Mouse (Mus musculus): ENCODE results near the gene Cdhr3. TPM values are rescaled to one million over a fixed set of nuclear protein-coding genes. Genes with fewer than 3 reads are reported as not detected.
A peak's percentile ranks its signal among the peaks of the same experiment; 100 is the strongest.

Gene Cdhr3
- polyA plus RNA-seq, 1 experiment from 2014 or later: not detected

- H3K36me3 ChIP-seq (ENCODE audit: control insufficient read depth, insufficient read depth, low read length): no peaks in the 10 kb centered on the region
- no peak overlapping the region for H3K4me3 ChIP-seq (ENCODE audit: low read depth, low read length)
- no peak overlapping the region for H3K9ac ChIP-seq (ENCODE audit: low read length)
- H3K4me2 ChIP-seq (ENCODE audit: low read depth, low read length, severe bottlenecking): no peak overlapping the region
- no peak for DNase-seq (ENCODE audit: low spot score)
- no peaks in the 10 kb centered on the region for H3K4me1 ChIP-seq (replicated peaks; ENCODE audit: control insufficient read depth, insufficient read depth, low read length)
- ATAC-seq (replicated peaks; ENCODE audit: low FRiP score): no peak
- WGBS: 83% methylated on average over 3 of the region's 3 CpGs
- no peaks in the 10 kb centered on the region for H3K27me3 ChIP-seq (ENCODE audit: control insufficient read depth, insufficient read depth, low read length)
- no peak overlapping the region for H3K27ac ChIP-seq (ENCODE audit: low read depth, low read length)
- H3K9me3 ChIP-seq (ENCODE audit: control insufficient read depth, low read length): no peaks in the 10 kb centered on the region
These were observed 3.3 kb upstream of the Cdhr3 start for GRCm38 (mm10) chr12:33096017-33096416.

GRCm38 (mm10) chr12:33092196-33092595 lies 479 bp downstream of the Cdhr3 start:
- Histone ChIP-seq H3K4me3 (ENCODE audit: low read depth, low read length) (no peak overlapping the region), H3K4me2 (ENCODE audit: low read depth, low read length, severe bottlenecking) (no peak overlapping the region), H3K36me3 (ENCODE audit: control insufficient read depth, insufficient read depth, low read length) (no peaks in the 10 kb centered on the region), H3K9me3 (ENCODE audit: control insufficient read depth, low read length) (no peaks in the 10 kb centered on the region), H3K27ac (ENCODE audit: low read depth, low read length) (no peak overlapping the region), H3K9ac (ENCODE audit: low read length) (no peak overlapping the region), H3K27me3 (ENCODE audit: control insufficient read depth, insufficient read depth, low read length) (no peaks in the 10 kb centered on the region), H3K4me1 (replicated peaks; ENCODE audit: control insufficient read depth, insufficient read depth, low read length) (no peaks in the 10 kb centered on the region)
- DNase-seq (ENCODE audit: low spot score): no peak
- no peak for ATAC-seq (replicated peaks; ENCODE audit: low FRiP score)
- 84% methylated on average over 2 of the region's 2 CpGs for WGBS

DNA sequence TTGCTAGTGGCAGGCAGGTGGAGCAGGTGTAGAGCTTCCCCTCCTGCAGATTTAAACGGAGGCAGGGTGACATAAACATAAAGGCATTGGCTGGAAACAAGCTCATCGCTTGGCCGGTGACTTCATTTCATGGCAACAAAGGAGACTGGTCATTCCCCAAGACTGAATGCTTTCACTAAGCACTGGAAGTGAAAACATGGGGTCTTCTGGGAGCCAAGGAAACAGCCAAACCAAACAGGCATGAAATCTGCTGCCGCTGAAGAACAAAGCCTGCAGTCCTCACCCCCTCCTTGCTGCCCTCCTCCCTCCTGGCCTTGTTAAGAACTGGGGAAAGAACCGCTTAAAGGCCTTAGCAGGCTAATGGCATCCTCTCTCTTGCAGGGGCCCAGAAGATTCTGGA lies 6.5 kb downstream of the Cdhr3 start:
- Histone ChIP-seq H3K36me3 (ENCODE audit: control insufficient read depth, insufficient read depth, low read length) (no peaks in the 10 kb centered on the region), H3K4me1 (replicated peaks; ENCODE audit: control insufficient read depth, insufficient read depth, low read length) (no peaks in the 10 kb centered on the region), H3K9ac (ENCODE audit: low read length) (no peak overlapping the region), H3K27ac (ENCODE audit: low read depth, low read length) (no peak overlapping the region), H3K4me2 (ENCODE audit: low read depth, low read length, severe bottlenecking) (no peak overlapping the region), H3K9me3 (ENCODE audit: control insufficient read depth, low read length) (no peaks in the 10 kb centered on the region), H3K4me3 (ENCODE audit: low read depth, low read length) (no peak overlapping the region), H3K27me3 (ENCODE audit: control insufficient read depth, insufficient read depth, low read length) (no peaks in the 10 kb centered on the region)
- ATAC-seq (replicated peaks; ENCODE audit: low FRiP score): peak; percentile 76; the same call in 1 of the 2 replicates
- DNase-seq (ENCODE audit: low spot score): peak; percentile 58
- 18% methylated on average over 5 of the region's 5 CpGs for WGBS

GRCm38 (mm10) chr12:33084683-33085082 lies 8.0 kb downstream of the Cdhr3 start:
- no peaks in the 10 kb centered on the region for H3K27me3 ChIP-seq (ENCODE audit: control insufficient read depth, insufficient read depth, low read length)
- 41% methylated on average over 2 of the region's 2 CpGs for WGBS
- no peak overlapping the region for H3K9ac ChIP-seq (ENCODE audit: low read length)
- no peaks in the 10 kb centered on the region for H3K9me3 ChIP-seq (ENCODE audit: control insufficient read depth, low read length)
- no peaks in the 10 kb centered on the region for H3K36me3 ChIP-seq (ENCODE audit: control insufficient read depth, insufficient read depth, low read length)
- H3K4me3 ChIP-seq (ENCODE audit: low read depth, low read length): no peak overlapping the region
- no peak overlapping the region for H3K4me2 ChIP-seq (ENCODE audit: low read depth, low read length, severe bottlenecking)
- H3K27ac ChIP-seq (ENCODE audit: low read depth, low read length): no peak overlapping the region
- ATAC-seq (replicated peaks; ENCODE audit: low FRiP score) (no peak), DNase-seq (ENCODE audit: low spot score) (peak; percentile 58)
- no peaks in the 10 kb centered on the region for H3K4me1 ChIP-seq (replicated peaks; ENCODE audit: control insufficient read depth, insufficient read depth, low read length)

- no peak overlapping the region for H3K27ac ChIP-seq (ENCODE audit: low read depth, low read length)
- no peaks in the 10 kb centered on the region for H3K36me3 ChIP-seq (ENCODE audit: control insufficient read depth, insufficient read depth, low read length)
- no peak overlapping the region for H3K4me2 ChIP-seq (ENCODE audit: low read depth, low read length, severe bottlenecking)
- no peaks in the 10 kb centered on the region for H3K27me3 ChIP-seq (ENCODE audit: control insufficient read depth, insufficient read depth, low read length)
- 81% methylated on average over 5 of the region's 5 CpGs for WGBS
- DNase-seq (ENCODE audit: low spot score) (no peak), ATAC-seq (replicated peaks; ENCODE audit: low FRiP score) (no peak)
- H3K4me1 ChIP-seq (replicated peaks; ENCODE audit: control insufficient read depth, insufficient read depth, low read length): no peaks in the 10 kb centered on the region
- no peaks in the 10 kb centered on the region for H3K9me3 ChIP-seq (ENCODE audit: control insufficient read depth, low read length)
- H3K9ac ChIP-seq (ENCODE audit: low read length): no peak overlapping the region
- H3K4me3 ChIP-seq (ENCODE audit: low read depth, low read length): no peak overlapping the region
These were observed 9.3 kb downstream of the Cdhr3 start for GRCm38 (mm10) chr12:33083362-33083761.

DNA sequence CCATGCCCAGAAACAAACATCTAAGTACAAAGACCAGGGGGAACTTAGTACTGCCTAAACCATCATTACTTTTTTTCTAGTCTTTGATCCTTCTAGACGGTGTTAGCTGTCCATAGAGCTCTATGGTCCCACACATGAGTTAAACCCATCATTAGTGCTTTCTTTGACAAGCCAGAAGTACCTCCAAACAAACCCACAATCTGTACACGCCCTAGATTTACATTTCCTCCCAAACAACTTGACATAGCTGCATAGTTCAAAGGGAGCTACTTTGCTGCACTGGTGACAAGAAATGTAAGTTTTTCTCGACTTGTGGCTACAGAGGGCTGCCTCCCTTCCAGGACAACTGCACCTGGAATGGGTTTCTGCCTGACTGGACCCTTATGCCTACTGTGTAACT lies 16.4 kb downstream of the Cdhr3 start:
- H3K27me3 ChIP-seq (ENCODE audit: control insufficient read depth, insufficient read depth, low read length): no peaks in the 10 kb centered on the region
- no peak overlapping the region for H3K4me2 ChIP-seq (ENCODE audit: low read depth, low read length, severe bottlenecking)
- no peaks in the 10 kb centered on the region for H3K36me3 ChIP-seq (ENCODE audit: control insufficient read depth, insufficient read depth, low read length)
- H3K9ac ChIP-seq (ENCODE audit: low read length): no peak overlapping the region
- no peaks in the 10 kb centered on the region for H3K9me3 ChIP-seq (ENCODE audit: control insufficient read depth, low read length)
- peaks cover 5% of the 10 kb centered on the region; the same call in 1 of the 2 replicates for H3K4me1 ChIP-seq (replicated peaks; ENCODE audit: control insufficient read depth, insufficient read depth, low read length)
- 71% methylated on average over 3 of the region's 3 CpGs for WGBS
- DNase-seq (ENCODE audit: low spot score) (no peak), ATAC-seq (replicated peaks; ENCODE audit: low FRiP score) (no peak)
- no peak overlapping the region for H3K4me3 ChIP-seq (ENCODE audit: low read depth, low read length)
- H3K27ac ChIP-seq (ENCODE audit: low read depth, low read length): no peak overlapping the region

DNA sequence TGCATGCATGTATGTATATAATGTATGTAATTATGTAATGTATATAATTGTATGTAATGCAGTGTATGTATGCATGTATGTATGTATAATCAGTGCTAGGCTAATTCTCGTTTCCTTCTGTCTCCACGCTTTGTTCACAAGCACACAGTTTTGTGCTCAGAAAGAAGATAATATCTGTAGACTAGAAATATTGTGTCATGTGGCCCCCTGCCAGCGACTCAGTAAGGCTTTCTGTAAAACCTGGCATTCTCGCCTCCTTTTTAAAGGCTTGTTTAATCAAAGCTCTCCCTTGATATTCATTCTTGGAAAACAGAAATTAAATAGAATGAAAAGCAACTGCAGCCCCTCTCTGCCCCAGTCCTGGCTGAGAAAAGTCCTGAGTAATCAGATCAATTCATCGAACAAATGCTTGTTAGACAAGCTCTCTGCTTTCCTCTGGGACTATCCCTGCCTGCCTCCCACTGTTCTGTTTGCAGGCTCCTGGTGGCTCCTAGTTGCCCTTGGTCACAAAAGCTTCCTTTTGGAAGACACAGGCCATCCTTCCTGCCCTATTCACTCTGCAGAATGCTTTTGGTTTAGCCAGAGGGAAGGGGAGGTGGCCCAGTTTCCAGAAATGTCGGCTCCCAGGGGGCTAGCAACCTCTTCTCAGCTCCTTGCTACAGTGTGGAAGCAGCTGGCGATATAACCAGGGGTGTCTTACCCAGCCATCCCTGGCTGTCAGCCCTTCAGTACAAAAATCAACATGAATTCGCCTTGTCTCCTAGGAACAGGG lies 20.6 kb downstream of the Cdhr3 start:
- Histone ChIP-seq H3K27me3 (ENCODE audit: control insufficient read depth, insufficient read depth, low read length) (no peaks in the 10 kb centered on the region; the same call in 1 of the 2 replicates), H3K36me3 (ENCODE audit: control insufficient read depth, insufficient read depth, low read length) (no peaks in the 10 kb centered on the region), H3K4me3 (ENCODE audit: low read depth, low read length) (no peak overlapping the region), H3K27ac (ENCODE audit: low read depth, low read length) (no peak overlapping the region), H3K9ac (ENCODE audit: low read length) (no peak overlapping the region), H3K4me2 (ENCODE audit: low read depth, low read length, severe bottlenecking) (no peak overlapping the region), H3K4me1 (replicated peaks; ENCODE audit: control insufficient read depth, insufficient read depth, low read length) (peaks cover 5% of the 10 kb centered on the region; the same call in 1 of the 2 replicates), H3K9me3 (ENCODE audit: control insufficient read depth, low read length) (no peaks in the 10 kb centered on the region; the same call in 1 of the 2 replicates)
- no peak for DNase-seq (ENCODE audit: low spot score)
- peak; percentile 55 for ATAC-seq (replicated peaks; ENCODE audit: low FRiP score)
- 37% methylated on average over 8 of the region's 8 CpGs for WGBS

- ATAC-seq (replicated peaks; ENCODE audit: low FRiP score): no peak
- Histone ChIP-seq H3K27ac (ENCODE audit: low read depth, low read length) (no peak overlapping the region), H3K4me3 (ENCODE audit: low read depth, low read length) (no peak overlapping the region), H3K4me2 (ENCODE audit: low read depth, low read length, severe bottlenecking) (no peak overlapping the region), H3K9ac (ENCODE audit: low read length) (no peak overlapping the region), H3K4me1 (replicated peaks; ENCODE audit: control insufficient read depth, insufficient read depth, low read length) (peaks cover 5% of the 10 kb centered on the region; the same call in 1 of the 2 replicates), H3K9me3 (ENCODE audit: control insufficient read depth, low read length) (no peaks in the 10 kb centered on the region; the same call in 1 of the 2 replicates), H3K36me3 (ENCODE audit: control insufficient read depth, insufficient read depth, low read length) (no peaks in the 10 kb centered on the region), H3K27me3 (ENCODE audit: control insufficient read depth, insufficient read depth, low read length) (no peaks in the 10 kb centered on the region; the same call in 1 of the 2 replicates)
- WGBS: 82% methylated on average over 2 of the region's 2 CpGs
- no peak for DNase-seq (ENCODE audit: low spot score)
These were observed 23.7 kb downstream of the Cdhr3 start for GRCm38 (mm10) chr12:33068977-33069376.

GRCm38 (mm10) chr12:33066355-33066754 lies 26.3 kb downstream of the Cdhr3 start:
- WGBS: 65% methylated on average over 4 of the region's 4 CpGs
- DNase-seq (ENCODE audit: low spot score) (no peak), ATAC-seq (replicated peaks; ENCODE audit: low FRiP score) (no peak)
- no peaks in the 10 kb centered on the region; the same call in 1 of the 2 replicates for H3K9me3 ChIP-seq (ENCODE audit: control insufficient read depth, low read length)
- H3K27ac ChIP-seq (ENCODE audit: low read depth, low read length): no peak overlapping the region
- no peaks in the 10 kb centered on the region; the same call in 1 of the 2 replicates for H3K27me3 ChIP-seq (ENCODE audit: control insufficient read depth, insufficient read depth, low read length)
- H3K36me3 ChIP-seq (ENCODE audit: control insufficient read depth, insufficient read depth, low read length): no peaks in the 10 kb centered on the region
- peaks cover 3% of the 10 kb centered on the region; the same call in 1 of the 2 replicates for H3K4me1 ChIP-seq (replicated peaks; ENCODE audit: control insufficient read depth, insufficient read depth, low read length)
- no peak overlapping the region for H3K4me3 ChIP-seq (ENCODE audit: low read depth, low read length)
- no peak overlapping the region for H3K4me2 ChIP-seq (ENCODE audit: low read depth, low read length, severe bottlenecking)
- no peak overlapping the region for H3K9ac ChIP-seq (ENCODE audit: low read length)
